Mouse (Mus musculus) myocyte (in vitro differentiated cells): ENCODE measurements around the gene Adamtsl2.

ENCODE experiments used
- E2F4 ChIP-seq: IDR thresholded peaks from one replicate; pipeline ENCODE4 v1.6.1; 2011; ENCODE audit warnings: mild to moderate bottlenecking, control low read depth, moderate library complexity; ENCODE audit not compliant: insufficient read depth
- MAX ChIP-seq: IDR thresholded peaks from one replicate; pipeline ENCODE4 v1.6.1; 2011; ENCODE audit warnings: low read depth, mild to moderate bottlenecking, control low read depth
- POLR2A ChIP-seq: IDR thresholded peaks from one replicate; pipeline ENCODE4 v1.6.1; 2011; ENCODE audit warnings: low read depth, mild to moderate bottlenecking, control low read depth, moderate library complexity; ENCODE audit not compliant: insufficient read length
- REST ChIP-seq: IDR thresholded peaks from one replicate; pipeline ENCODE4 v1.6.1; 2011; ENCODE audit warnings: mild to moderate bottlenecking, control low read depth, moderate library complexity; ENCODE audit not compliant: insufficient read depth, insufficient read length
- TCF12 ChIP-seq: IDR thresholded peaks from one replicate; pipeline ENCODE4 v1.6.1; 2011; ENCODE audit warnings: mild to moderate bottlenecking, control low read depth; ENCODE audit not compliant: poor library complexity, insufficient read depth, severe bottlenecking

DNA sequence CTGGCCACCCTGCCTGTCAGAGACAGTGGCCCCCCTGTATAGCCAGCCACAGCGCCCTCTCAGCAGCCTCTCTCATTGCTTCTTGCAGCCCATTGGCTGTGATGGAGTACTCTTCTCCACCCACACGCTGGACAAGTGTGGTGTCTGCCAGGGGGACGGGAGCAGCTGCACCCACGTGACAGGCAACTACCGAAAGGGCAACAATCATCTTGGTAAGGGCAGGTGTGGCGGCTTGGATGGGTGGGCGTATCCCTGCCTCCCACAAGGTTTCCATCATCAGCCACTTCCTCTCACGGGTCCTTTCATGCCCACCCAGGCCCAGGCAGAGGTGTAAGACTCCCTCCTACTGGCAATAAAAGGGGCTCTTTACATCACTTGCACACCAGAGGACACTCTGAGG, 5.8 kb downstream of the Adamtsl2 start:
- TF ChIP-seq E2F4 (no peak), MAX (no peak), TCF12 (no peak), POLR2A (no peak), REST (no peak)
